ENCODE assay signal across 8 mouse cellular contexts in genomic region chr1:131238931-131239381, GRCm38 (mm10). TPM values are rescaled to one million over a fixed set of nuclear protein-coding genes. Genes with fewer than 3 reads are reported as not detected.
DNase-seq lines count a peak whose midpoint lies in the region; ATAC-seq and TF ChIP-seq lines count a peak whose summit lies in the region.

No protein-coding gene starts in this region.

- H3K27me3 ChIP-seq in kidney, adult 2 months (replicated peaks; ENCODE audit: control insufficient read depth, insufficient read depth, low read length), result no peaks in the 10 kb centered on the region

- H3K36me3 ChIP-seq in kidney, adult 2 months (ENCODE audit: control insufficient read depth, insufficient read depth, low read length), result no peaks in the 10 kb centered on the region

- H3K4me3 ChIP-seq in kidney, adult 2 months (ENCODE audit: insufficient read depth, low read depth, low read length), result no peak overlapping the region

- intact Hi-C loops in gastrocnemius, postnatal 14 days (cut with DNase I; ENCODE audit: low total_unique reads), result no loop called here

- ATAC-seq in megakaryocyte progenitor cell, adult 5-6 weeks (replicated peaks; ENCODE audit: poor library complexity), result no peak

- WGBS in kidney, adult 2 months, result 48% methylated on average over 8 of the region's 8 CpGs

- TF ChIP-seq POLR2A in kidney, adult 2 months (IDR thresholded peaks at IDR 0.05; ENCODE audit: low read depth, low read length), result no peak

- no peak for TF ChIP-seq CTCF in kidney, adult 2 months (conservative IDR thresholded peaks at IDR 0.05; ENCODE audit: insufficient read depth, insufficient read length, low read depth, low read length)

- H3K27ac ChIP-seq in kidney, adult 2 months (ENCODE audit: insufficient read depth, low read depth, low read length), result peak overlapping the region; percentile 28; the same call in 1 of the 2 replicates

- DNase-seq in 3134 (ENCODE audit: extremely low read depth, insufficient read length, low spot score), result peak; percentile 90
- DNase-seq in adrenal gland, adult 18-20 months (ENCODE audit: low spot score in 2 of 2), result peak; percentile 53 to 59
- DNase-seq in gastrocnemius, postnatal 14 days, result peak; percentile 83
- DNase-seq in kidney, adult 2 months, result peak; percentile 79
- peak; percentile 23 for DNase-seq in ovary, postnatal 10 days (ENCODE audit: low spot score)
- no peak for DNase-seq in frontal cortex, postnatal 25 days (ENCODE audit: low spot score in 2 of 2)
- DNase-seq in thymus, postnatal 10 days (ENCODE audit: low spot score in 2 of 2), result no peak

- 0 out of 2 replicates have a peak, but pooled peaks cover 5% of the 10 kb centered on the region for H3K4me1 ChIP-seq in kidney, adult 2 months (ENCODE audit: control insufficient read depth, insufficient read depth, low read length)

RNA-seq across cellular contexts. Expression of gene Rassf5, which starts 6.1 kb away (rescaled TPM):
- 10 to 100 TPM; 11.4 to 11.6 TPM for total RNA-seq in adrenal gland, adult 18-20 months (2021)
- 1 to 10 TPM; 1.8 TPM for total RNA-seq in gastrocnemius, postnatal 14 days (2021)
- polyA plus RNA-seq in kidney, adult 2 months (2012; rRNA removed), result 3.8 and 5.7 TPM in 2 replicates
- 46.0 and 48.9 TPM in 2 replicates for total RNA-seq in megakaryocyte progenitor cell, adult 5-6 weeks (2015)
- total RNA-seq in megakaryocyte progenitor cell, adult 5-6 weeks (2017), result 45.1 and 47.6 TPM in 2 replicates

RNA-seq across cellular contexts. Expression of gene Ikbke, which starts 40.5 kb away (rescaled TPM):
- 10 to 100 TPM; 11.9 to 16.1 TPM for total RNA-seq in adrenal gland, adult 18-20 months (2021)
- total RNA-seq in gastrocnemius, postnatal 14 days (2021), result 1 to 10 TPM; 1.8 to 2.1 TPM
- 7.6 and 10.5 TPM in 2 replicates for polyA plus RNA-seq in kidney, adult 2 months (2012; rRNA removed)
- 21.4 and 22.1 TPM in 2 replicates for total RNA-seq in megakaryocyte progenitor cell, adult 5-6 weeks (2015)
- total RNA-seq in megakaryocyte progenitor cell, adult 5-6 weeks (2017), result 25.9 and 28.6 TPM in 2 replicates

Comparison
In these comparisons a context has a peak if more than half of its experiments do, and no peak if none do; other contexts are left out.
1. DNase-seq: peak in 3134 (single experiment), adrenal gland, adult 18-20 months (2 of 2), gastrocnemius, postnatal 14 days (single experiment), kidney, adult 2 months (single experiment) and ovary, postnatal 10 days (single experiment); none in frontal cortex, postnatal 25 days (0 of 2) and thymus, postnatal 10 days (0 of 2).
2. RNA of gene Rassf5, which starts 6.1 kb away (total RNA-seq): 45.1 to 48.9 TPM in megakaryocyte progenitor cell, adult 5-6 weeks and 11.4 to 11.6 TPM in adrenal gland, adult 18-20 months; 1.8 TPM in gastrocnemius, postnatal 14 days; every median in the first group is over 4 times any median in the second.
3. RNA of gene Ikbke, which starts 40.5 kb away (total RNA-seq): 21.4 to 28.6 TPM in megakaryocyte progenitor cell, adult 5-6 weeks and 11.9 to 16.1 TPM in adrenal gland, adult 18-20 months; 1.8 to 2.1 TPM in gastrocnemius, postnatal 14 days; every median in the first group is over 4 times any median in the second.